Mouse (Mus musculus) testis, adult 2 months (tissue): ENCODE results near the gene Rai14.

ENCODE experiments used
- CTCF ChIP-seq: fragments of 200-500 bp; IDR thresholded peaks from 2 replicates; pipeline ENCODE4 v1.5.1; 2012; ENCODE audit warnings: low read depth, mild to moderate bottlenecking, inconsistent platforms, low read length, moderate library complexity; ENCODE audit not compliant: control insufficient read depth, insufficient read depth, insufficient replicate concordance
- POLR2A ChIP-seq: fragments of 200-500 bp; IDR thresholded peaks from 2 replicates; pipeline ENCODE4 v1.6.1; 2012; ENCODE audit warnings: low read depth, mild to moderate bottlenecking, inconsistent platforms, low read length, moderate library complexity; ENCODE audit not compliant: control insufficient read depth

DNA sequence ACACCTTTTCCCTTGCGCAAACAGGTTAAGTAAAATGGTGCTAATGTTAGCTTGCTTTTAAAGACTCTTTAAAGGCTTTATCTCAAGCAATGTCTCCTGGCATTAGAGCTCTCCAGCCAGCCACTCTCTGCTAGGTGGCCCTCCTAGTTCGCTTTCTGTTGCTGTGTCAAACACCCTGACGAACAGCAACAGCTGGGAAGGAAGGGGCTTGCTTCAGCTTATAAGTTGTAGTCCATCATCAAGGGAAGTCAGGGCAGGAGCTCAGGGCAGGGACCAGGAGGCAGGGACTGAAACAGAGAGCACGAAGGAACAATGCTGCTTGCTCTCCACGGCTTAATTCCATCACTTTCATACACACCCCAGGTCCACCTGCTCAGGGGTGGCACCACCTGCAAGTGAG is 68.1 kb downstream of the Rai14 start:
- no peak for TF ChIP-seq CTCF
- TF ChIP-seq POLR2A, result no peak
